Mouse (Mus musculus): ENCODE measurements around the gene Chrne.
A peak's percentile ranks its signal among the peaks of the same experiment; 100 is the strongest.

The Chrne gene

GRCm38 (mm10) chr11:70619101-70619500 is at the start of gene Chrne:
Gene Chrne, minus strand, starts transcription at chr11:70619216.
- no peak for DNase-seq

- peak; percentile 85 to 87 for DNase-seq
Measured at GRCm38 (mm10) chr11:70668335-70668770, 49.3 kb upstream of the Chrne start.

GRCm38 (mm10) chr11:70667271-70668150 is 48.5 kb upstream of the Chrne start:
- no peak for DNase-seq

- DNase-seq, result no peak
Measured at GRCm38 (mm10) chr11:70666687-70667086, 47.7 kb upstream of the Chrne start.

- no peak for DNase-seq
Measured at GRCm38 (mm10) chr11:70664741-70665140, 45.7 kb upstream of the Chrne start.

GRCm38 (mm10) chr11:70663957-70664356 is 44.9 kb upstream of the Chrne start:
- DNase-seq, result no peak

GRCm38 (mm10) chr11:70663101-70663500 is 44.1 kb upstream of the Chrne start:
- DNase-seq, result no peak

GRCm38 (mm10) chr11:70660571-70660970 is 41.6 kb upstream of the Chrne start:
- no peak for DNase-seq

GRCm38 (mm10) chr11:70658942-70659341 is 39.9 kb upstream of the Chrne start:
- no peak for DNase-seq

- DNase-seq, result no peak
Measured at GRCm38 (mm10) chr11:70658521-70658920, 39.5 kb upstream of the Chrne start.

- DNase-seq, result no peak
Measured at GRCm38 (mm10) chr11:70657991-70658390, 39.0 kb upstream of the Chrne start.

GRCm38 (mm10) chr11:70657573-70657972 is 38.6 kb upstream of the Chrne start:
- DNase-seq, result no peak

- peak in 1 of 2 experiments; percentile 56 for DNase-seq
Measured at GRCm38 (mm10) chr11:70656964-70657363, 37.9 kb upstream of the Chrne start, which contains the start of gene Eno3. Gene Eno3, plus strand, starts transcription at chr11:70657202.

- peak; percentile 61 to 77 for DNase-seq
Measured at GRCm38 (mm10) chr11:70656456-70656927, 37.5 kb upstream of the Chrne start.

GRCm38 (mm10) chr11:70655571-70656455 is 36.8 kb upstream of the Chrne start:
- peak; percentile 56 to 60 for DNase-seq

GRCm38 (mm10) chr11:70654923-70655570 is 36.0 kb upstream of the Chrne start:
- DNase-seq, result peak; percentile 92 to 94

- DNase-seq, result peak; percentile 81 to 91
Measured at GRCm38 (mm10) chr11:70654198-70654922, 35.3 kb upstream of the Chrne start, which contains the start of gene Pfn1. Gene Pfn1, minus strand, starts transcription at chr11:70654644.

- peak; percentile 74 to 85 for DNase-seq
Measured at GRCm38 (mm10) chr11:70653345-70654197, 34.6 kb upstream of the Chrne start.

- no peak for DNase-seq
Measured at GRCm38 (mm10) chr11:70652884-70653344, 33.9 kb upstream of the Chrne start.

- DNase-seq, result peak; percentile 10 to 26
Measured at GRCm38 (mm10) chr11:70652029-70652883, 33.2 kb upstream of the Chrne start.
